Mouse (Mus musculus) layer of hippocampus, postnatal 25 days (tissue): ENCODE results near the gene Hdac4. TPM values are rescaled to one million over a fixed set of nuclear protein-coding genes. Genes with fewer than 3 reads are reported as not detected.

Source experiments
- DNase-seq, 2 experiments: peaks; one replicate each; pipeline ENCODE4 v3.0.0; 2022; ENCODE audit warnings: mixed read lengths in 2 of 2, low spot score in 1 of 2; ENCODE audit errors: extremely low spot score in 1 of 2
- total RNA-seq, 2 experiments: library from RNA; stranded (reverse); gene quantifications; 2 replicates each; pipeline ENCODE4 v1.2.3; 2021

The Hdac4 gene
- total RNA-seq, 2 experiments from 2014 or later, result 97.9 to 101 TPM

DNA sequence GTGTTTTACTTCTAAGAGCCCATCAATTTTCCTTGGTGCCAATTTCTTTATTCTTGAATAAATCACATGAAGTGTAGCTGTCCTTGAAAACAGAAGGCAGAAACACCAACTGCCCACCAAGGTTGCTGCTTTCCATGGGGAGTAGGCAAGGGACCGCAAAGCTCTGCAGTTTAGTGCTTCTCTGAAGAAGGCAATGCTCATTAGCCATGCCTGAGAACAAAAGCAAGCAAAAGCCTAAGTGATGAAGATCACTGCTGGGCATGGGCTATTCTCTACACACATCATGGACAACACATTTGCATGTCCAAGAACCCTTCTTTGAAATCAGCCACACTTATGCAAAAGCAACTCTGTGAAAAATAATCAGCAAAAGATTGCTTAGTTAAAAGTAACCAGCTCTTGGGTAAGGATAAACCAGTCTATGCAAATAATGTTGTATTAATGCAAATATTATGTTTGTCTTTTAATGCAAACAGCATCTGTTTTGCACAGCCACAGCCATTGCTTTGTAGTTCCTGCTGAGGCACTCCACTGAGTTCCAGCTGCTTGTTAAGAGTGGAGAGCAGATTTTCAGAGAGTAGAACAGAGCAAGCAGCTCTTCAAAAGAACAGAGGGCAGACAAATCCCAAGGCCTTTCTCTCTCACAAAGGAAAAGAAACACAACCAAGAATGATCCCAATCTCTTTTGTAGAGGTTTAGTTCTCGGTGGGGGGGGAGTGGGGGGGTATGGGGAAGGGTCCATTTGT is 125.4 kb downstream of the Hdac4 start:
- no peak for DNase-seq

DNA sequence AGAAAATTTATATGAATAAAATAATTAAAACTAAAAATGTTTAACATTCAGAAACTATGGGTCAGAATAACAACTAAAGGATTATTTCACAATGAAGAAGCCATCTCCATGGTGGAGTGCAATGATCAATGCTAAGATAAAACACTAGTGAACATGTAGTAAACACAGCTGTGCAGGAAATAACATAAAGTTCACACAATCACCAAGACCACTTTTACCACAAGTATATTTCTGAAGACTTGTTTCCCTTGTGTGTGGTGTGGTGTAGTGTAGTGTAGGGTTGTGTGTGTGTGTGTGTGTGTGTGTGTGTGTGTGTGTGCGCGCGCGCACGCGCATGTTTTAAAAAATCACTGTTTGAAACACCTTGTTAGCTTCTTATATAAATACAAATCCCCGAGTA is 126.0 kb downstream of the Hdac4 start:
- DNase-seq, result no peak

DNA sequence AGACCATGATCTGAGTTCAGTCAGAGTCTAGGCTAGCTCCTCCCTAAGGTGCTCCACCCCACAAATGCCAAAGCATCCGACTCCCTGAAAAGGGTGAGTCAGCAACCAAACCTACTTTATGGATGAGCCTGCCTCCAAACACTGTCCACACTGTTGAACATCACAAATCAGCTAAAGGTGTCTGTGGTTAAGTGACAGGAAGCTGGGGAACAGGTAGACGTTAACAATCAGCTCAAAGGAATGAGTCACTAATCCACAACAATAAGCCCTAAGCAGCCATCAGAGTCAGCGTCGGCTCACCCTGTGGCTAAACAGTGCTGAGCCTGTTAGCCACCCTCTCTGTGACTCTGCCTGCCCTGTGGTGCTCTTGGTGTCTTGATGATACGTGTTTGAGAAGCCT is 131.2 kb downstream of the Hdac4 start:
- DNase-seq, result no peak

DNA sequence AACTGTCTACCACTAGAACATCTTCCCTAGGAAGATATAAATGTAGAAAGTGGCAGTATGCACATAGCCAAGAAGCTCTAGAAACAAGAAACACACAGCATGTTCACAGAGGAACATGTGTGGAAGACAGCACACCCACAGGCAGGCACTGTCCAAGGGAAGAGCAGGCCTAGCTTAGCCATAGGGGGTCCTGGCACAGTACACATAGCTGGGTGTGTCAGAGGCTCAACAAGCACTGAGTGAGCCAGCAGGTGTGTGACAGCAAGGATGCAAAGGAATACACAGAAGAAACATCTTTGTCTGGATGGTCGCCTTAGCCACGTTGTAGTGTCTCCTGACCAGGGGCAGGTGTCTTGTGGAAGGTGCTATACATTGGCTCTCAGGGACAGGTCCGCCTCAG is 132.2 kb downstream of the Hdac4 start:
- DNase-seq, result no peak

DNA sequence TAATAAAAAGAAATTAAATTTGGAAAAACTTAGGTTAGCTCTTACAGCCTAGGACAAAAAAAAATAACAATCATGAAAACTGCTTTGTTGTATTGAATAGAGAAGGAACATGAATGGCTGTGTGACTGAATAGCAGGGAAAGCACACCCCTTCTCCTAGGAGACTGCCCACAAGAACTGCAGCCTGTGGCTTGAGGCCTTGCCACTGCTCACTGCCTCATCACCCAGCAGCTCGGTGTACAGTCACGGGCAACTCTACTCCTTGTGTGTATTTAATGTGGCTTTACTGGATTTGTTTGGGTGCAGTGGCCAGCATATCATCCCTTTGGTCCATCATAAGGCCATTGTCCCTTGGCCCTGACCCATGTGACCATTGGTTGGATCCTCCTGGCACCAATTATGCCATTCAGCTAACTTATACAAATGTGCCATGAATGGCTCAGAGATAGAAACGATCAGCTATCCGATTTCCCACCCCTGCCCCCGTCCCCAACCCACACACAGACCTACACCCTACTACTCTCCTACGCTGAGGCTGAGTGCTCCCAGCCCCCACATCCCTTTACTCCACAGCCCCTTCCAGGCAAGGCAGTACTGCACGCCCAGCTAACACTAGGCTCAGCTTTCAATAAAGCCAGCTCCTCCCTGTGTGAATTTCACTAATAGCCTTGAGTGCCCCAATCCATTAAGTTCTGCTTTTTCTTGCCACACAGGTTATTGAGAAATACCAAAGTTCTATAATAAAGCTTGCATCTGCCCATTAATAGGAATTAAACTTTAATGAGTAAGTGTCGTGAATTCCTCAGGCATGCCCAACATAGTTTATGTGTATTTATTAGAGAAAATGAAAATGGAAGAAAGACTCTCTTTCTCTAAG is 134.1 kb downstream of the Hdac4 start:
- DNase-seq, result no peak

DNA sequence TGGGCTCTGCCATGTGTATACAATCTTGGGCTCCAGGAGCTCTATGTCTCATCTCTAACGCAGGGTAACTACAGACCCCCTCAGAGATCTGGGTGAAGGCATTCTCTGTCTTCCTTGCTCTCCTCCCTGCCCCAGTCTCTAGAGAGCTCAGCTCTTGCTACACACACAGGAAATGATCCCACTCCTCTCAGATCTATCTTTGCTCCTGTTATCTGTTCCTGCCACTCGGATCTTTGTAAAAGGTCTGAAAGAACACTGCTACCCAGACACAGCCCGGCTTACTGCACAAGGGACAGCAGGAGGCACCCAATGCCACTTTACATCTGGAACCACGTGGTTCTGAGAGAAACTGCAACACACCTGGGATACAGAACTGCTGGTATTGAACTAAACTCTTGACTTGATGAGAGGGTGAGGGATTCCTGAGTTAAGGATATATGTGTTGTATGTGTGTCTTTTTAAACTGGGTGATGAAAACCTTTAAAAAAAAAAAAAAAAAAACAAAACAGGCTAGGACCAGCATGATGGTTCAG is 134.9 kb downstream of the Hdac4 start:
- DNase-seq, result no peak

DNA sequence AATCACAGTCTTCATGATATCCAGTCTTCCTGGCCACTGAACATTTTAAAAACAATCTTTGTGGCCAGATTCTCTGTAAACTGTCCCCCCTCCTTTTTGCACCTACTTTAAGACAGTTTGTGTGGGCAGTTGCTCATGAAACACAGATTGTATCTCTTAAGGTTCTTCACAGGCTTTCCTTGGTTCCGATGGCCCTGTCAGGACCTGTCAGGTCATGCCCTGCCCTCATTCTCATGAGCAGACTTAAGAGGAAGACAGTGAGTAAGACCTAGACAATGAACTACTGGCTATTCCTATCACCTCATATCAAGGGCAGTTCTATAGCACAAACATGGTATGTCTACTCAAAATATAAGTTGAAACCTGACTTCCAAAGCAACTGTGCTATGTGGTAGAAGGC is 135.9 kb downstream of the Hdac4 start:
- no peak for DNase-seq

DNA sequence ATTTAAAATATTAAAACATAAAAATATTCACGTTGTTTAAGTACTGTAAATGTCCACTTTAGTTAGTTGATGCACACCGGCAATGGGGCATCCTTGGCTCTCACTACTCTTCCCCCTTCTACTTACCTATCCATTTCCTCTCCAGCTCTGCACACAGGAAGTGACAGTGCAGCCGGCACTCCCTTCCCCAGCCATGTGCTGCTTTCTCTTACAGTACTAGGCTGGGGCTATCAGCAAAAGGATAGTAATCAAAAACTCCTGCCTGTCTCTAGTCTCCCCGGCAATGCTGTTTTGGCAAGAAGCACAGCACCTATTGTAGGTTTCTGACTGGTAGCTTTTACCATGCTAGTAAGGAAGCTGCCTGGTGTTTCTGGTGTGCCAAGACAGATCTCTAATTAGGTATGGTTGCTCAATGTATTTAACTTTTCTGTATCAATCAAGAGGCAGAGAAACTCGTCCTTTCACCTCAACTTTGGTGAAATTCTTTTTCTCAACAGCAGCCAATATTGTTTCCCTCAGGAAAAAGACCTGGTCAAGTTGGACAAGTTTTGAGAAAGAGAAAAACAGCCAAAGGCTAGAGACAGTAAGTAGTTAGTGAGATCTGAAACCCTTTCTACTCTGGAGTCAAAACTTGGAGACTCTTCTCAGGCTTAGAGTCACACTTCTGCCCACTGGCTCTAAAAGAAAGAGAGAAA is 136.6 kb downstream of the Hdac4 start:
- DNase-seq, result no peak

DNA sequence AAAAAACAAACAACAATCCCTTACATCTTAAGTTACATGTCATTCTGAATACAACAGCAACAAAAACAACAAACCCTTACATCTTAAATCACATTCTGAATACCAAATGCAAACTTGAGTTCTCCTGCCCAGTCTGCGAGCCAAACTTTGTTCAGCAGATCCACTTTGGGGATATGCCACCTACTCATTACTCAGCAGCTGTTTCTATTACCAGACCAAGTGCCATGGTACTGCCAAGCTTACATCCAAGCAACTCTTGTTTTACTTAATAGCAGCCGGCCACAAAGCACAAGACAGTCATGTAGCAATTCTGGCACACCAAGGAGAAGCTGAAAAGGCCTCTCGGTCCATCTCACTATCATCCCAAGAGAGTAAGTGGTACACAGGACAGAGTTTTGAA is 138.4 kb downstream of the Hdac4 start:
- no peak for DNase-seq

DNA sequence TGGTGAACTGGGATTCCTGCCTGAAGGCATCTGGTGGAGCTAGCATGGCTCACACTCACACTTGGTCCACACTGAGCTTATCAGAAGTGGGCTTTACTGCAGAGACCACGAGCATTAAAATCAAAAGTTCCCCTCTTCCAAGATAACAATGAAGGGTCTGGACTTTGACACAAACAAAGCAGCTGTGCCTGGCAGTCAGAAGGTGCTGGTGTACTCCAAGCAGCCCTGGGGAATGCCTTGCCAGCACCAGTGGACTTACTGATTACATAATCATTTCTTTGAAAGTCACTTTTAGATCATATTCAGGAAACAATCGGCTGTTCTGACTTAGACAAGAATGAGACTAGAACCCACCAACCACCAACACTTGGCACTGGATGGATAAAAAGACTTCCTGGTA is 140.3 kb downstream of the Hdac4 start:
- DNase-seq, result no peak

DNA sequence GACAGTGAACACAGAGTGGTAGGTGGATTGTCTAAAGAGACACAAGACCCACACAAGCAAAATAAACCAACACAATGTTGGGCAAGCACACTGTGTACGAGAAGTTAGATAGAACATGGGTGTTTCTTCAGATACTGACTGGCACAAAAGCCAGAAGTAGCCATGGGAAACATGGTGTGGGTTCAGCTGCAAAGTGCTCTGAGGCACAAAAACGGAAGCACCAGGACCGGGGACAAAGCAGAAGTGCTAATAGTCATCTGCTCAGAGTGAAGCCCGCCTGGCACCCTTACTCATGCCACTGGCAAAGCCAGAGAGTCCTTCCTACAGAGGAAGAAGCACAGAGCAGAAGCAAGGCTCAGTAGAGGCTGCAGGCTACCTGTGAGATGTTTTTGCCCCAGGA is 143.3 kb downstream of the Hdac4 start:
- no peak for DNase-seq

DNA sequence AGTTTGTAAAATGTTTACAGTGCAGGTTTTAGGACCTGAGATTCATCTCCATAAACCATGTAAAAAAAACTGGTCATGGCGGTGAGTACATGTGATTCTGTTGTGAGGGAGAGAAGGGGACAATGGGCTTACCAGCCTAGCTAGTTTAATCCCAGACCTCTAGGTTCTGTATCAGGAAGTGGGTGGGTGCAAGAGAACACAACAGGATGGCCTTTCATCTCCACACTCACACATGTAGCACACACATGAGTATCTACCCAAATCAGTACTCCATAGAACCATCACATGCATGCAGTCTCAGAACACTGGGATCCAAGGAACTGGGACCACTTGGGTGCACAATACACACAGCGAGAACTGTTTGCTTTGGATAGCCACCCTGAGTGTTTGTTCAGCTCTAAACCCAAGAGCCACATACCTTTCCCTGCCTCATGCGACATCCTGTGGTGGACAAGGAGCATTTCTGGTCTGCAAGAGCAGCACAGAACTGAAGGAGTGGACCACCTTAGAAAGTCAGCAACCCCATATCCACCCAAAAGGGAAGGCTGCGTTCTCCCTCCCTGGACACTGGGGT is 143.9 kb downstream of the Hdac4 start:
- no peak for DNase-seq

DNA sequence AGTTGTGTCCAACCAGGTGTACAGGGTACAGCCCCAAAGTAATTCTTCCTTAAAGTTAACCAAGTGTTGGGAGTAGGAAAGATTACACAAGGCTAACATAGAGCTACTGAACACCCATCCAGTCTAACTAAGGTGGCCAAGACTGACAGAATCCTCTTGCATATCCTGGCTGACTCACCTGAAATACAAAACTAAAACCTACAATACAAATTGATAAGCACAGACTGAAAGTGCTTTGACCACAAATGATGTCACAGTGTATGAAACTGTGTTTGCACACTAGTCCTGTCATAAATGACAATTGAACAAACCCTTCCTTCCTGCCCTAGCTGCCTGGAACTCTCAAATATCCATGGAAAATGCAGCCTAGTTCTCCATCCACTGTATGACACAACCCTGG is 144.5 kb downstream of the Hdac4 start:
- no peak for DNase-seq

DNA sequence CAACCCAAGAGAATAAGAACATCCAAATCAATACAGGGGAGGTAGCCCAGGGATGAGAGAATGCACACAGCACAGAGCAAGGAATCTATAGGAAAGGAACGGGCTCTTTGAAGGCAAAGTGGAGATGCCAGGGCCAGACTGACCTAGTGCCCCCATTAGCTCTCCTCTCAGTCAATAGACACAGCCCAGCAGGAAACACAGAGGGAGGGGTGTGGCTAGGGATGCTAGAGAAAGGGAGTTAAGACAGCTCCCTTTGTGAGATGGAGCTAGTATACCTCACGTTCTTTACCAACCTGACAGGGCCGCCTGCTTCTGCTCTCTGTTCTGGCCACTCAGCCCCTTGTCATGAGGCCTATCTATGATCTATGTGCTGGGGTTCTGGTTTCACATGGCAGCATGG is 144.9 kb downstream of the Hdac4 start:
- no peak for DNase-seq

DNA sequence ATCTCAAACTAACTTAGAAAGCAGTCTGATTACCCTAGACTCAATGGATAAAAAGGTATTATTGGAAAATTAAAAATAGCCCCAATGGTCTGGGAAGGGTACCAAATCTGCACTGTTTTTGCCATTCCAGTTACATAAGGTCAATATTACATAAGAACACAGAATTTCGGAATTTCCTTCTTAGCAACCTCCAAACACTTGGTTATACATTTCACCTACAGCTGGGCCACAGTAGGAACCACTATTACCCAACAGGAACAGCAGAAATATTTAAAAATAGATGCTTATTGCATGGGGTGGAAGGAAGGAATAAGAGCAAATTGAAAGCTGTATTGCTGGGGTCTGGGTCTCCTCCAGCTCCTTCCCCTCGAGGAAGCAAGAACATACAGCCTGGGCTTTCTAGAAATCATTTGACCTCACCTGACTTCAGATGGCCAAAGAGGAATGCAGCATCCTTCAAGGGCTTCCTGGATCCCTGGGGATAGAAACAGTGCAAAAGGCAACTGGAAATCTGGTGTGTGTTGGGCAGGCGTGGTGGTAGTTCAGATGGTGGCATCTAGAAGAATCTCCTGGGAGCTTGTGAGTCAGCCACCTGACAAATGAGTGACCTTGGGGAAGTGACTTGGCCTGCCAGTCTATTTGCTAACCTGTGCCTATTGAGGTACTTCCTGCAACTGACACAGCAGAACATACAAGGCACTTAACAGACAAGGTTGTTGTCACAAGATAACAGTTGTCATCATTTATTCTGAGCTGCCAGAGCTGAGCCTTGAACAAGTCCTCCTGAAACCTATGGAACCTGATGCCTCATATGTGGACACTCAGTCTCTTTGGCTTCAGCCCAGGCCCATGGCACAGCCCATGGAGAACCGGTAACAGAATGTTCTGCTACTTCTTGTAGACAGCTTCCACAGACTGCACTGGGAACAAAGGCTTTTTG is 146.8 kb downstream of the Hdac4 start:
- no peak for DNase-seq

DNA sequence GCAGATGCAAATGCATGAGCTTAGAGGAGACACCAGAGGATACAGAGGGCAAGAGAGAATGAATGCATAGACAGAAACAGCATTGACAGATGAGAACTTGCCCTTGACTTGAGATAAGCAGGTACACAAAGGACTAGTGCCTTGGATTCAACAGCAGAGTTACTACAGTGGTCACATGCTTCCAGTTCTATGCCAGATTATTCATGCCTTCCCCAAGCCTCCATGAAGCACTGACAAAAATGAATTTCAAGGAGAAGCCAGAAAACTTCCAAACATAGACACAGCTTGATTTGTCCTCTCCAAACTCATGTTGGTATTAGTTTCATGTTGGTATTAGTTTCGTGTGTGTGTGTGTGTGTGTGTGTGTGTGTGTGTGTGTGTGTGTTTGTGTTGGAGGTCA is 149.8 kb downstream of the Hdac4 start:
- DNase-seq, result no peak

DNA sequence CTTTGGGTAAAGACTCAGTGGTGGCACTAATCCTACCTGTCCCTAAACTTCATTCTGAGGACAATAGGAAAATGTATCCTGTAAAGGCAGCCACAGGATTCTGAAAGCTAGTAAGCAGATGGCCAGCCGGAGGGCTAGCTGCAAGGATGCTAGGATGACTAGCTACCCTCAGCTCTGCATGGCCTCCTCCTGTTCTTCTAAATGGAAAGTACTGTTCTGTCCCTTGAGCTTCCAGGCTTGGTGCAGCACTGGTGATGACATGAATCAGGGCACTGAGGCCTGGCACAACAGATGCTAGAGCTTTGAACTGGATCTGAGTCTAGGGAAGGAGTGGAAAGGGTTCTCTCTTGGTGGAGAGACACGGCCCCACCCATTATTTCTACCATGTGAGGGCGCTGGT is 150.6 kb downstream of the Hdac4 start:
- DNase-seq, result no peak

DNA sequence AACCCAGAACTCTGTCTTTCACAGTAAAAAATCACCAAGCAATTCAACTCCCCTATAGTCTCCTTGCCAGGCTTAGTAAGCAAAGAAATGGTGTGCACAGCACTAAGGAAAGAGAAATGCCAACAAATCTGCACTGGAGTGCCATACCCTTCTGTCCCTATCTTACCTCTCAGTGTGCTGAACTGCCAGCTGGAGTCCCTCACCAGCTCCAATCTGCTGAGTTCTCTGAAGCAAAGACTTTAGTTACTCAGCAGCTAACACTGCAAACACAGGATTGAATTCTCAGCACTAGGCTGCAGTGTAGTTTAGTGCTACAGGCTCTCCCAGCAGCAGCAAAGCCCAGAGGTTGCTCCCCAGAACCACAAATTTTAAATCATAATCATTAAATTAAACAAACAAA is 151.5 kb downstream of the Hdac4 start:
- DNase-seq, result no peak

DNA sequence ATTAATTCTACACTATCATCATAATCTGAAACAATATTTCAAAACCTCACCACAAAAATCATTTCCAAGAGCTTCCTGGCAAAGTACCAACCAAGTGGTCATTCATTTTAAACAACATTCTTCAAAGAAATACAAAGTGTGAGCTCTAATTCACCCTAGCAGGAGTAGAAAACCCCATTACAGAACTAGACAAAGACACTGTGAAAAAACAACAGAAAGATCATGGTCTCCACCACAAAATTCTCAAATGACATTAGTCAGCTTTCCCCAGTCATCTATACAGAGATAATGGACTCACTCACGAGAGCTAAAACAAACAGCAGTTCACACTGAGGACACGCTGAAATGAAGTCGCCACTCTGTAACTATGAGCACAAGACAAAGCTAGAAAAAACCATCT is 153.4 kb downstream of the Hdac4 start:
- DNase-seq, result no peak

DNA sequence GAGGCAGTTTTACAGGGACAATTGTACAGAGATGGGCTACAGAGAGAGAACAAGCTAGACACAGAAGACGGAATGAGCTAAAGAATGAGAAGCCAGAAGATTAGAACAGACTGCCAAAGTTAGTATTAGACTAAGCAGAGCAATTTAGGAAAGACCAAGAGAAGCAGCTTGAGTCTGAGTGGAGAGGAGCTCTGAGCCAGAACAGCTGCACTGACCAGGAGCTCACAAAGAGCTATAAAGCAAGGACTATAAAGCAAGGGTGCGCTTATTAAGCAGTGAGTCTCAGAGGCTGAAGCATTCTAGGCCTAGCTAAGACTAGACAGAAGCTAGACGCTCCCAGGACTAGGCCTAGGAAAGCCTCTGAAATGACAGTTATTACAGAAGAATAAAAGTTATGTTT is 154.2 kb downstream of the Hdac4 start:
- no peak for DNase-seq
